Mouse (Mus musculus) adrenal gland (tissue): ENCODE data around the gene Itga6.

Experiments
- intact Hi-C: fragments of 180-260 bp; cut with DNase I; formaldehyde crosslinking; loops from one replicate; pipeline ENCODE4 v1.15.1; 2025

Itga6 gene

DNA sequence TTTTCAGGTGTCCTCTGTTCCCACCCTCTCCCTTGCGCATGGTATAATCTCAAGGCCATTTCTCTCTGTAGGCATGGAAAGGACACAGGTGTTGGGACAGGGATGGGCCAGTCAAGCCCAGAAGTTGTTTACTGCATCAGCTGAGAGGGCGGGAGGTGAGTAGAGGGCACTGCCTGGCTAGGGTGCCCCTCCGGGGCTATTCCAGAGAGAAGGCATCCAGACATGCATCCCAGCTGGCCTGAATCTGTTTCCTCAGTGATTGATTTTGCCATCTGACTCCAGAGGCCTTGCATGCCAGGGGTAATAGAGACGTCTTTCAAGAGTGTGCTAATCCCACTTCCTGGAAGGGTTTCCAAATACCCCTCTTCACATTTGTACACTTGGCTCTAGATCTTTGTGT is 14.7 kb downstream of the Itga6 start:
- intact Hi-C loops, result no loop called here

DNA sequence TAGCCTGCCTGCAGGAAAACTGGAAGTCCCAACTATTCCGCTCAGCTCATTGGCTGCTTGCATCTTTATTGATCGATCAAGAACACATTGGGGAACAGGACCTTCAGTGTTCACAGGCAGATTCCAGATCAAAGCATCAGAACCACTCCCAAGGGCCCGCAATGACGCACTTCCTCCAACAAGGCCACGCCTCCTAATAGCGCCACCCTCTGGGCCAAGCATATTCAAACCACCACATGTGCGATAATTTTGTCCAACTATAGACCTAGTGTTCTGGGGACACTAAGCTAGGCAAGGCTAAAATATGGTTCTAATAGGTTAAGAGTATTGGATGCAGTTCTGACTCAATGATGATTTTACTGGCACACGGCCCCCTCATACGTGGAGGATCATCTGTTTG is 15.7 kb downstream of the Itga6 start:
- intact Hi-C loops, result no loop called here

GRCm38 (mm10) chr2:71764525-71764924 is 19.1 kb downstream of the Itga6 start:
- intact Hi-C loops, result no loop called here

GRCm38 (mm10) chr2:71764961-71765735 is 19.7 kb downstream of the Itga6 start:
- intact Hi-C loops, result no loop called here

DNA sequence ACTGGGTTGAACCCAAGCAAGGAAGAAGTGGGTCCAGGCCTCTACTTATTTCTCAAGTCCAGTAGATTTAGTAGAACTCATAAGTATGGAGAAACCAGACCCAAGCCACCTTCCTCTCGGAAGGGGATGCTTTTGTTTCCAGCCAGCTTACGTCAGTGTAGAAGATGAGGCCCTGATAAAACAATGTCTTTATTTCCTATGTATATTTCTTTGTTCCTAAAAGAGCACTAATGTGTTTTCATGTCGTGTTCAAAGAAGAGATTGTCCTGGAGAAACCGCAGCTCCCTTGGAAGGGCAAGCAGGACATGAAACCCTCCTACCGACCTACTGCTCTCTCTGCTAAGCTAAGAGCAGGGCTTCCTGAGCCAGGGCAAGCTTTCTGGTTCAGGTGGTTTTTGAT is 20.6 kb downstream of the Itga6 start:
- intact Hi-C loops, result no loop called here

- intact Hi-C loops, result no loop called here
These were observed 21.7 kb downstream of the Itga6 start for GRCm38 (mm10) chr2:71767019-71767610.

- intact Hi-C loops, result no loop called here
These were observed 26.3 kb downstream of the Itga6 start for GRCm38 (mm10) chr2:71771762-71772161.

DNA sequence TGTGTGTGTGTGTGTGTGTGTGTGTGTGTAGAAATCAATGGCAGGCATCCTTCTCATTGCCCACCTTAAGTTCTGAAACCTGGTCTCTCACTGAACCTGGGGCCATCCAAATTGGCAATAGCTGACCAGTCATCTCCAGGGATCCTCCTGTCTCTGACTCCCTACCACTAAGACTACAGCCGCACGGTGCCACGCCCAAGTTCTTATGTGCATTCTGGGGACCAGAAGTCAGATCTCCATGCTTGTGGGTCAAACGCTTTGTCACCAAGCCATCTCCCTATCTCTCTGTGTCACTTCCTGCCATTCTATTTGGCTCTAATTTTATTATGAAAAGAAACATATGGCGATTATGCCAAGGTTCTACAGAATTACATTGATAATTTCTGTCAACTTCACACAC is 28.3 kb downstream of the Itga6 start:
- intact Hi-C loops, result no loop called here

DNA sequence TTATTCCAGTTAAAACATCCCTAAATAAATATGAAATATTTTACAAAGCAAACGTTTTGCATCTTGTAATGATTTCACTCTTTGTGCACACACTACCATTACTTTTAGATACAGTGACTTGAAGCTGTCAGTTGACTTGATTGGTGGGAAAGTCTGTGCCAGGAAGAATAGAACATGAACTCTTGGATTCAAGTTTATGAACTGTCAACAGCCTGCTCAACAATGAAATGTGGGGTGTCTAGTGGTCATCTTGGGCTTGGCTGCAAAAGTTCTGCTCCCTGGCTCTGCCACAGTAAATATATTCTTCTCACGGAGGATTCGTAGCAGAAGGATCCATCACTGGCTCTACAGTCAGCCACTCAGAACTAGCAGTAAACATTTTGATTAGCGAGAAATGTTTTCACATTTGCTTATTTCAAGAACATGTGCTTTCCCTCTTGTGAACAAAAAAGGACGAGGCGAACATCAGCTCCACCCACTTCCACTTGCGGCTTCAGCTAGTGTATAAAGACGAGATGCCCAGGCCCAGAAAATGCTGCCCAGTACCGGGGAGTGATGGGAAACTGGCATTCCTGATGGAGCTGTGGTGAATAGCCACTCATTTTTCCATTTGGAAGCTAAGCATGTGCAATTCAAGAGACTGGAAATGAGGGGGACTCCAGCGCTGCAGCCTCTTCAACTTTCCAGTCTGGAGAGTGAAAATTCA is 29.0 kb downstream of the Itga6 start:
- intact Hi-C loops, result no loop called here

- intact Hi-C loops, result no loop called here
These were observed 29.8 kb downstream of the Itga6 start for GRCm38 (mm10) chr2:71775201-71775611.

DNA sequence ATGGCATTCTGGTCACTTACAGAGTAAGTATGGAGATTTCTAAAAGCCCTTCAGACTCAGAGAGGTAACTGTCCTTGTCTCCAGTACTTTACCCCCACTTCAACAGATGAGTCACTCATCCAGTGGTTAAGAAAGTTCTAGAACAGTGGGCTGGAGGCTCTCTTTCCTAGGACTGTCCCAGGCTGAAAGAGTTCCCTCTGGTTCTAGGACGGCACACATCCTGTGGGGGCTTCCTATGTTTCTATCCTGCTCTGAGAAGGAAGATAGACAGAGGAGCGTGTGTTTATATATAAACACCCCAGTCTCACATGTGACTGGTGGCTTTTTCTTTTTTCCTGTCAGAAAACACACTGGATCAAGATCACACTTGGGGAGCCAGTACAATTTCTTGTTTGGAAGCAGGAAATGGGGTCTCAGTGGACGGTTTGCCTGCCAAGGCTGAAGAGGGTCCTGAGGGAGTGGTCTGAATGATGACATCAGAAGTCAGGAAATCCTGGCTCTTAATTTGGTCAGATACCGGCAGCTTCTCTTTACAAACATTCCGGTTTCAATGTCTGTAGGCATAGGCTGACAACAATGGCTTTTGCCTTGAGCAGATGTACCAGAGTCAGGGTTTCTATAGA is 34.0 kb downstream of the Itga6 start:
- intact Hi-C loops, result no loop called here

- intact Hi-C loops, result no loop called here
These were observed 34.6 kb downstream of the Itga6 start for GRCm38 (mm10) chr2:71780016-71780415.

- intact Hi-C loops, result loop anchor here (5.0 kb wide), 1 partner anchor 53 kb away; no protein-coding TSS in a partner anchor
These were observed 39.8 kb downstream of the Itga6 start for GRCm38 (mm10) chr2:71785260-71785659.

DNA sequence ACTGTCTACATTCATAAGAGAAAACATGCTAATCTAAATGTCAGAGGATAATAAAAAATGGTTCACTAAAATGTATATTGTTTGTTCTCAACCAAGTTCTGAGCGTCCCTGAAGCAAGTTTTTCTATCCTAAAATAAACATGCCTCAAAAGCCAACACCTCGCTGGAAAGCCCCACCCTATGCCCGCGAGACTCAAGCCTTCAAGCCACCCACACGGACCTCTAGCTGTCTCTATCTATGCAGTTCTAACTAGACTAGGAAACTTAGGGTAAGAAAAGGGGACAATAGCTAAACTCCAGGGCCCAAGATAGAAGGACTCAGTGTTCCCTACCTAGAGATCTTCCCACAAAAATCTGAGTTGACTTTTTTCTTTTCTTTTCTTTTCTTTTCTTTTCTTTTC is 40.6 kb downstream of the Itga6 start:
- intact Hi-C loops, result loop anchor here (5.0 kb wide), 1 partner anchor 54 kb away; no protein-coding TSS in a partner anchor

GRCm38 (mm10) chr2:71786591-71787155 is 41.3 kb downstream of the Itga6 start:
- intact Hi-C loops, result loop anchor here (5.0 kb wide), 1 partner anchor 54 kb away; no protein-coding TSS in a partner anchor

DNA sequence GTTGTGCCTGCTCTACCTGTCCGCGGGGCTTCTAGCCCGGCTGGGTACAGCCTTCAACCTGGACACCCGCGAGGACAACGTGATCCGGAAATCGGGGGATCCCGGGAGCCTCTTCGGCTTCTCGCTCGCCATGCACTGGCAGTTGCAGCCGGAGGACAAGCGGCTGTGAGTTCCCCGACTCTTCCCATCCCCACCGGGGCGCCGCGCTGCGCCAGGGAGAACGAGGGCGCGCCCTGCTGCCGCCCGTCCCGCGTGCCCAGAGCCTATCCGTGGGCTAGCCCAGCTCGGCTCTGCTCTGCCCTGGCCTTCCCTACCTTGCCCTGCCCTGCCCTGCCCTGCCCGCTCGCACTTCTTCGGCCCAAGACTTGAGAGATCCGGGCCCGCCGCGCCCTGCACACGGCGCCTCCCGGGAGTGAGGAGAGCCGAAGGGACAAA is 41.8 kb downstream of the Itga6 start:
- intact Hi-C loops, result loop anchor here (5.0 kb wide), 1 partner anchor 55 kb away; no protein-coding TSS in a partner anchor

DNA sequence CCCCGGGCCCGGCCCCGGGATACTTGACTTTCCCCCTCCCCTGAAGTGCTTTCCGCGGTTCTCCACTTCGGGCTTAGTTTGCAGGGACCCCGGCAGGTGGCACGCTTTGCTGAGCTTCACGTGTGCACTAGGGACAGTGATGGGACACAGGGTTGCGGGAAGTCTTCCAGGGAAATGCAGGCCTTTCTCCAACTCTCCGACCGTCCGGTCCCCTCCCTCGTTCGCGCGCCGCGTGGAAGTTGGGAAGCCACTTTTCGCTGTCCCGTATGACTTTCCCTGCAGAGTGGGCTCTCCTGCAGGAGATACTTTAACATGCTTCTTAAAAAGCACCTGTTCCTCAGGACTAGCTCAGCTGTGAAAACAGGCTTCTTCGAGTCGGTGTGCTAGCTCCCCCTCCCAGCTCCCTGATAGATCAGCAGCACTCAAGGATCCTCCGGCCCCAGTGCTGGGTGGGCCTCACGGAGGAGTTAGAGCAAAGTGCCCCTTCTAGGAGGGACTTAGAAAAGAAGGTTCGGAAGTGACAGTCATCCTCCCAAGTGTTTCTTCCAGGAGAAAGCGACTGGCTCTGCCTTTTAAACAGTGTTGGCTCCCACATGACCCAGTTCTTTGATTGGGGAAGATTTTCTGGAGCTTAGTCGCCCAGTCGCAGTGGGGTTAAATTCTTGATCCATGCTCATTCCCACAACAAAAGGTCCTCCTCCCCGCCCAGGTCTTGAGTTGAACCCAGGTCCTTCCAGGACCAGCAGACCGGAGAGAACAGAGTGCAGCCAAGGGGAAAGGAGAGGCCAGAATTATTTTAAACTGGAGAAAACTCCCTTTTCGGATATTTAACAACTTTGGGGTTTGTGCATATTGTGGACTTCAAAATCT is 42.4 kb downstream of the Itga6 start:
- intact Hi-C loops, result loop anchor here (5.0 kb wide), 1 partner anchor 56 kb away; no protein-coding TSS in a partner anchor

DNA sequence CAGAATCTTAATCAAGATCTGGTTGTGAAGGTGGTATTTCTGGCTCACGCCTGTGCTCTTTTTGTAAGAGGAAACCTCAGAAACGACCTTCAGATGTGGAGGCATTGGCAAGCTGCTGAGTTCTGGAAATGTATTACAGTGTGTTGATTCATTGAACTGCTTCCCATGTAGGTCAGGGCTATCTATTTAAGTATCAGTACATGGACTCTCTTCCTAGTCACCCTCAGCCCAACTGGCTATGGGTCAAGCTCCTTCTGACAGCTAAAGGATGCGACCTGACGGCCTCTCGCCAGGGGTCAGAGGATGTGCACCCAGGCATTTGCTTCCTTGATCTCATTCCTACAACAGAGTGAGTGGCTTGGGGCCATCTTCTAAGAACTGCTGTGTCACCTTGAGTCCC is 45.3 kb downstream of the Itga6 start:
- intact Hi-C loops, result no loop called here

DNA sequence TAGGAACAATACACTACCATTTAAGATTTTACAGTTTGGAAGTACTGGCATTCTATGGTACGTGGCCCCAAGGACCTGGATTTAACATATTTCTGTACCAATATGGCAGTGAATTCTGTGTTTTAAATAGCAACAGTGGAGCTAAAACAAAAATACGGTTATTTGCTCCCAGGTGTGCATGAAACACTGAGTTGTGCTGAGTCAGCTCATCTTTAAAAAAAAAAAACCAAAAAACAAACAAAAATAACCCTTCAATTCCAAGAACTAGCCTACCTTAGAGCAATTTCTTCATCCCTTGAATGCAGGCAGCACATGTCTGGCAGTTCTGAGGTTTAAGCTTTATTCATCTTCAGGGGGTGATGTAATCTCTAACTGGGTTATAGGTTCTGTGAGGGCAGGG is 45.8 kb downstream of the Itga6 start:
- intact Hi-C loops, result no loop called here

DNA sequence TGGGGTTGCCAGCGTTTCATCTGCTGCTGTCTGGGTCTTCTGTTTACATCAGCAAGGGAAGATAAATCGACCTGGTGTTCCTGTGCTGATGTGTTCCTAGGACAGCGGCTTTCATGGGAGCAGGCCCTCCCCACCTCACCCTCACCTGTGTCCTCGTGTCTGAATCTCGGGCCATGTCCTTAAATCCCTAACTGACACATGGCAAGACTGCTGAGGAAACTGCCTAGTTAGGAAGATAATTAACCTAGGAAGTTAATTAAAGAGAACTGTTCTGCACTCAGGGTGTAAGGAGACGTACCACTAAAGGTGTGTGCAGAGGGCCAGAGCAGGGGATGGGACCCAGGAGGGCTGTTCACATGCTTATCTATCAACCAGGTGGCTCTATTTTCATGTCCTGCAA is 48.7 kb downstream of the Itga6 start:
- intact Hi-C loops, result no loop called here
